Mouse (Mus musculus): ENCODE measurements around the gene Slc2a9.

DNA sequence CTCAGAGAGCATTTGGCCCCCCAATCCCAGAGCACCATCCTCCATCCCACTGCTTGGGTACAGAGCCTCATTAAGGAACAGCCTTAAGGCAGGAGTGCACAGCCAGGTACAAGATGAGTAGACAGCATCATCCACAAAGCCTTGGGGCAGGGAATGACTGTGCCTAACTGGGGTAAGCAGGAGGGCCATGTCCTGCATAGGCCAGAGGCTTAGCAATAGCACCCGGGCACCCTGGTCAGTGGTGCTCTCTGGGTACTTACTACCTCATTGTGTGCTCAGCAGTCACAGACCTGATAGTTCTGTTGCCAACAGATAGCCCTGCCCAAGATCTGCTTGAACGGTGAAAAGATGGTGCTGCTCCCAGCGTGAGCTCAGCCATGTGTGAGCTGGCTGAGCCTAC lies 52.0 kb downstream of the Slc2a9 start:
- TF ChIP-seq CTCF (conservative IDR thresholded peaks at IDR 0.05; ENCODE audit: insufficient read depth, insufficient read length, low read depth, low read length), result no peak
- TF ChIP-seq POLR2A (IDR thresholded peaks at IDR 0.05; ENCODE audit: low read depth, low read length), result no peak

Measured in kidney, adult 2 months (tissue).